Mouse (Mus musculus) midbrain, embryonic 14.5 days (tissue): ENCODE data around the gene Sept9. TPM values are rescaled to one million over a fixed set of nuclear protein-coding genes. Genes with fewer than 3 reads are reported as not detected.

Source experiments
- ATAC-seq: fragments of 200-750 bp; cut with Nextera tagmentation; 2 replicates; pipeline ENCODE4 v1.8.0; 2017; ENCODE audit warnings: moderate number of reproducible peaks, moderate library complexity; ENCODE audit not compliant: low FRiP score, low TSS enrichment
- DNase-seq: peaks from one replicate; pipeline ENCODE4 v3.0.0-alpha.2; 2015
- H3K27ac ChIP-seq: fragments of 300-500 bp; sonication (generic); replicated peaks from 2 replicates; pipeline ENCODE4 v1.5.1; 2014; ENCODE audit warnings: mild to moderate bottlenecking, low read depth, low read length, moderate library complexity
- H3K27me3 ChIP-seq: fragments of 300-500 bp; sonication (generic); 2 replicates; pipeline ENCODE4 v1.6.1; 2014; ENCODE audit warnings: low read length, control low read depth, mixed read lengths; ENCODE audit not compliant: control insufficient read depth, insufficient read depth
- H3K36me3 ChIP-seq: fragments of 300-500 bp; sonication (generic); 2 replicates; pipeline ENCODE4 v1.6.1; 2014; ENCODE audit warnings: low read length, control low read depth; ENCODE audit not compliant: control insufficient read depth, insufficient read depth
- H3K4me1 ChIP-seq: fragments of 300-500 bp; sonication (generic); 2 replicates; pipeline ENCODE4 v1.6.1; 2014; ENCODE audit warnings: mild to moderate bottlenecking, antibody characterized with exemption, low read length, control low read depth; ENCODE audit not compliant: control insufficient read depth, insufficient read depth
- H3K4me2 ChIP-seq: fragments of 300-500 bp; sonication (generic); 2 replicates; pipeline ENCODE4 v1.6.1; 2014; ENCODE audit warnings: mild to moderate bottlenecking, low read length, moderate library complexity
- H3K4me3 ChIP-seq: fragments of 300-500 bp; sonication (generic); replicated peaks from 2 replicates; pipeline ENCODE4 v1.5.1; 2014; ENCODE audit warnings: low read depth, low read length
- H3K9ac ChIP-seq: fragments of 300-500 bp; sonication (generic); replicated peaks from 2 replicates; pipeline ENCODE4 v1.6.1; 2014; ENCODE audit warnings: mild to moderate bottlenecking, low read length, moderate library complexity
- H3K9me3 ChIP-seq: fragments of 300-500 bp; sonication (generic); 2 replicates; pipeline ENCODE4 v1.6.1; 2016; ENCODE audit warnings: low read length, control low read depth, mixed read lengths; ENCODE audit not compliant: control insufficient read depth
- WGBS: fragments of 180-500 bp; shearing (Covaris S2); extraction: QIAGEN DNeasy Blood & Tissue Kit; methylation state at CpG from one replicate; pipeline ENCODE4 v1.1.7; 2014; 5-methylcytosine and 5-hydroxymethylcytosine counted together
- polyA plus RNA-seq: library from polyadenylated mRNA; unstranded; fragments of >200 nt; fragmentation: Nextera tagmentation; extraction: Ambion mirVana; gene quantifications from 2 replicates; pipeline ENCODE4 v1.2.1, GENCODE M21; 2014

Sept9 gene
- polyA plus RNA-seq, 1 experiment from 2014 or later = 97.4 TPM

DNA sequence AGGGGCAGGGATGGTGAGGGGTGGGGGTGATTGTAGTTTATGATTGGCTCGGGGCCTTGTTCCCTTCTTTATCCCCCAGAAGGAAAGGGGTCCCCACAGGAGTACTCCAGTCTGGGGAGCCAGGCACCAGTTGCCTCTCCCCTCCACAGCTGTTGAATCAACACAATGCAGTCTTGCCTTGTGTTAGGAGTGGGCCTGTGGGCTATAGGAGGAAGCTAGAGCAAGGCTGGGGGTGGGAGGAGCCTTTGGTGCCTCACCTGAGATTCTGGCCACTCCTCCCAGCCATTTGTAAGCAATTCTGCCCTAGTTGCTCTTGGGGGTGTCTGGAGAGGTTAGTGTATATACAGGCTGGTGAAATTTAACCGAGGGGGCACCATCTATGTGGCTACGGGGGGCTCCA is 88.3 kb downstream of the Sept9 start:
- Histone ChIP-seq H3K4me3 (no peak overlapping the region), H3K27ac (no peak overlapping the region), H3K27me3 (no peaks in the 10 kb centered on the region), H3K9ac (no peak overlapping the region), H3K4me2 (no peak overlapping the region), H3K9me3 (no peaks in the 10 kb centered on the region), H3K4me1 (peaks cover 16% of the 10 kb centered on the region), H3K36me3 (0 out of 2 replicates have a peak, but pooled peaks cover 4% of the 10 kb centered on the region)
- WGBS = 93% methylated on average over 3 of the region's 3 CpGs
- ATAC-seq = no peak
- no peak for DNase-seq

DNA sequence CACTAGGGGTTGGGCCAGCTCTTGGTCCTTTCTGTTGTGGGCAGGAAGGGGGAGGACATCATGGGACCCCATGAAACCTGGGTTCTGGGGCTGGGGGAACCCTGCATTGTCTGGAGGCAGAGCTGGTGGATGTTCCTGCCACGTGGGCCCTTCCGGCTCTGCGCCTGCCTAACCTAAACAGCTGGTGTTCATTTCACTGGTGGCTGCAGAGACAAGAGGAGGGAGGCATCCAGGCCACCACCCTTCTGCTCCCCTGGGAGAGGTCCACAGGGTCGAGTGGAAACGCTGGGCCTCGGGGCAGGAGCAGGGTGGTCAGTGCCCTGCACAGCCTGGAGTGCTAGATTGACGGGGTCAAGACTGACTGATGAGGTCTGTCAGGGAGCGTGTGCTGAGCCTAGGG is 89.3 kb downstream of the Sept9 start:
- H3K9ac ChIP-seq = no peak overlapping the region
- ATAC-seq = no peak
- peaks cover 16% of the 10 kb centered on the region for H3K4me1 ChIP-seq
- H3K27me3 ChIP-seq = no peaks in the 10 kb centered on the region
- no peak for DNase-seq
- 94% methylated on average over 8 of the region's 8 CpGs for WGBS
- no peak overlapping the region for H3K4me2 ChIP-seq
- H3K27ac ChIP-seq = no peak overlapping the region
- H3K9me3 ChIP-seq = no peaks in the 10 kb centered on the region
- no peak overlapping the region for H3K4me3 ChIP-seq
- 0 out of 2 replicates have a peak, but pooled peaks cover 4% of the 10 kb centered on the region for H3K36me3 ChIP-seq

- Histone ChIP-seq H3K4me1 (0 out of 2 replicates have a peak, but pooled peaks cover 5% of the 10 kb centered on the region), H3K27me3 (no peaks in the 10 kb centered on the region), H3K9ac (no peak overlapping the region), H3K27ac (no peak overlapping the region), H3K4me3 (no peak overlapping the region), H3K4me2 (no peak overlapping the region), H3K36me3 (0 out of 2 replicates have a peak, but pooled peaks cover 4% of the 10 kb centered on the region), H3K9me3 (no peaks in the 10 kb centered on the region)
- DNase-seq = no peak
- ATAC-seq = no peak
- 94% methylated on average over 30 of the region's 30 CpGs for WGBS
Measured at GRCm38 (mm10) chr11:117291271-117292059, 92.0 kb downstream of the Sept9 start.

- H3K4me3 ChIP-seq = no peak overlapping the region
- H3K9me3 ChIP-seq = no peaks in the 10 kb centered on the region
- no peak overlapping the region for H3K4me2 ChIP-seq
- H3K27me3 ChIP-seq = no peaks in the 10 kb centered on the region
- H3K9ac ChIP-seq = no peak overlapping the region
- no peak for DNase-seq
- no peak for ATAC-seq
- H3K4me1 ChIP-seq = 0 out of 2 replicates have a peak, but pooled peaks cover 8% of the 10 kb centered on the region
- no peak overlapping the region for H3K27ac ChIP-seq
- 90% methylated on average over 11 of the region's 11 CpGs for WGBS
- 0 out of 2 replicates have a peak, but pooled peaks cover 4% of the 10 kb centered on the region for H3K36me3 ChIP-seq
Measured at GRCm38 (mm10) chr11:117292446-117292845, 93.0 kb downstream of the Sept9 start.

DNA sequence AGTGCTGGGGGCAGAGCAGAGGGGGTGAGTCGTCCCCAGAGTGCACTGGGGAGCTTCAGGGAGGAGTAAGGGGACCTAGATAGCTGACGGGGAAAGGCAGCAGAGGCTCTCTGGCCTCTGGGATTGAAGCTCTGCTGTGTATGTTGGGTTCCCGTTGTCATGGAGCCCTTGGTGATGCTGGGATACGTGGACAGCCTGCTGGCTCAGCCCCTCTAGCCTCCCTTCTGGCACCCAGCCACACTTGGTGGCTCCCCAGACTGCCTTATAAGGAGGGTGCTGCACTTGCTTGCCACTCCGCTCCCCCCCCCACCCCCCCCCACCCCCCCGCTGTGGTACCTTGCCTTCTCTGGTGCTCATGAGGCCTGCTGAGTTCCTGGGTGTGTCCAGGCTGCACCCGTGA is 95.8 kb downstream of the Sept9 start:
- Histone ChIP-seq H3K9me3 (no peaks in the 10 kb centered on the region), H3K4me3 (no peak overlapping the region), H3K27ac (no peak overlapping the region), H3K36me3 (0 out of 2 replicates have a peak, but pooled peaks cover 4% of the 10 kb centered on the region), H3K27me3 (no peaks in the 10 kb centered on the region), H3K4me1 (0 out of 2 replicates have a peak, but pooled peaks cover 8% of the 10 kb centered on the region), H3K9ac (no peak overlapping the region), H3K4me2 (no peak overlapping the region)
- 51% methylated on average over 7 of the region's 7 CpGs for WGBS
- DNase-seq (no peak), ATAC-seq (no peak)

DNA sequence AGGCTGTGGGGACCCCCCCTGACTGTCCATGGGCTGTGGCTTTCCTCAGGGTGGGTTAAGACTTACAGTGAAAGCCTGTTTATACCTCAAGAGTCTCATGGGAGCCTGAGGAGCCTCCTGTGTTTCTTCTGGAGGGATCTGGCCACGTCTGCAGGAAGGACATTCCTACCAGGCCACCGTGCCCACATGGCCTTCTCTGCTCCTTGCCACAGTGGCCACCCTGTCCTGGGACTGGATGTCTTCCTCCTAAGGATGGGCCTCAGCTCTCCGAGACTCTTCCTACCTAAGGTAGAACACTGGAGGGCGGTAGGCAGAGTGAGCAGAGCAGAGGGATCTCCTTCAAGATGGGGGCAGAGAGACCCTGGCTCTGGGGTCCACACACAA is 96.6 kb downstream of the Sept9 start:
- H3K4me3 ChIP-seq = no peak overlapping the region
- H3K27me3 ChIP-seq = no peaks in the 10 kb centered on the region
- no peak overlapping the region for H3K4me2 ChIP-seq
- WGBS = 64% methylated on average over 4 of the region's 4 CpGs
- H3K27ac ChIP-seq = no peak overlapping the region
- H3K36me3 ChIP-seq = 0 out of 2 replicates have a peak, but pooled peaks cover 1% of the 10 kb centered on the region
- no peaks in the 10 kb centered on the region for H3K9me3 ChIP-seq
- 0 out of 2 replicates have a peak, but pooled peaks cover 8% of the 10 kb centered on the region for H3K4me1 ChIP-seq
- H3K9ac ChIP-seq = no peak overlapping the region
- ATAC-seq = no peak
- no peak for DNase-seq

GRCm38 (mm10) chr11:117296500-117297189 is 97.2 kb downstream of the Sept9 start:
- H3K27ac ChIP-seq = no peak overlapping the region; the same call in 1 of the 2 replicates
- no peak for ATAC-seq

DNA sequence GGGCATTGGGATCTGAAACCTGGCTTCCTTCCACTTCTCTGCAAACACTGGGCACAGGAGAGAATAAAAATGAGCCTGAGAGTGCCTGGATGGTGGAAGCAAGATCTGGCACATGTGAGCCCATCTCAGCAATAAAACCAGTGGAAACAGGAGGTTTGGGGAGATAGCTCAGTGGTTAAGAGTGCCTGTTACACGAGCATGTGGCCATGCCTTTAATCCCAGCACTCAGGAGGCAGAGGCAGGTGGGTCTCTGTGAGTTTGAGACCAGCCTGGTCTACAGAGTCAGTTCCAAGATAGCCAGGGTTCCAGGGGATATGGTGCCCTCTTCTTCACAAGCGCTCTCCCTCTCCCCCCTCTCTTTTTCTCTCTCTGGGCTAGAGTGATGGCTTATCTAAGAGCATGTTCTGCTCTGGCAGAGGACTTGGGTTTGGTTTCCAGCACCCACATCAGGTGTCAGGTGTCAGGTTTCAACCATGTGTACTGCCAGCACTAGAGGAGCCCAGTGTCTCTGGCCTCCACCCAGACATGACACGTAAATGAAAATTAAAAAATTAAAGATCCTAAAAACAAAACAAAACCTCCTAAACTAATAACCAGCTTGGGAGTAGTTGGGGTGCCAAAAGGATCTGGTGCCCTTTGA is 97.8 kb downstream of the Sept9 start:
- WGBS = 91% methylated on average over 3 of the region's 3 CpGs
- H3K4me1 ChIP-seq = 0 out of 2 replicates have a peak, but pooled peaks cover 8% of the 10 kb centered on the region
- ATAC-seq (no peak), DNase-seq (no peak)
- no peak overlapping the region for H3K4me3 ChIP-seq
- H3K27ac ChIP-seq = no peak overlapping the region
- no peaks in the 10 kb centered on the region for H3K36me3 ChIP-seq
- no peaks in the 10 kb centered on the region for H3K9me3 ChIP-seq
- H3K4me2 ChIP-seq = no peak overlapping the region
- H3K27me3 ChIP-seq = no peaks in the 10 kb centered on the region
- H3K9ac ChIP-seq = no peak overlapping the region

More at GRCm38 (mm10) chr11:117296500-117297189, 97.2 kb downstream of the Sept9 start:
- Histone ChIP-seq H3K4me2 (no peak overlapping the region), H3K4me1 (0 out of 2 replicates have a peak, but pooled peaks cover 8% of the 10 kb centered on the region), H3K9me3 (no peaks in the 10 kb centered on the region), H3K9ac (no peak overlapping the region), H3K27me3 (no peaks in the 10 kb centered on the region), H3K36me3 (no peaks in the 10 kb centered on the region), H3K4me3 (no peak overlapping the region)
- WGBS = 50% methylated on average over 14 of the region's 14 CpGs
- no peak for DNase-seq
